Mouse (Mus musculus): ENCODE results near the gene Tspan18.

- TF ChIP-seq CTCF (IDR thresholded peaks at IDR 0.05; ENCODE audit: control insufficient read depth, insufficient read depth, insufficient read length), result no peak
- TF ChIP-seq CEBPB (IDR thresholded peaks at IDR 0.05; ENCODE audit: low read depth), result no peak
- TF ChIP-seq MYOD1 (IDR thresholded peaks at IDR 0.05; ENCODE audit: control insufficient read depth, insufficient read length, low read depth), result no peak
- TF ChIP-seq USF1 (IDR thresholded peaks at IDR 0.05; ENCODE audit: low read depth), result no peak
- no peak for TF ChIP-seq MYOG (IDR thresholded peaks at IDR 0.05; ENCODE audit: control insufficient read depth, extremely low read depth, insufficient read length)
- TF ChIP-seq MAX (IDR thresholded peaks at IDR 0.05), result no peak
These were observed 170.5 kb downstream of the Tspan18 start for GRCm38 (mm10) chr2:93163750-93164335.

All from C2C12 (cell line).